Mouse (Mus musculus) bone marrow, adult 2 months (tissue): ENCODE data around the gene Bpifa2.

Experiments
- CTCF ChIP-seq: fragments of 200-500 bp; IDR thresholded peaks from 2 replicates; pipeline ENCODE4 v1.5.1; 2011; ENCODE audit warnings: low read length, control low read depth; ENCODE audit not compliant: control insufficient read depth, insufficient read depth
- POLR2A ChIP-seq: fragments of 200-500 bp; IDR thresholded peaks from 2 replicates; pipeline ENCODE4 v1.6.1; 2011; ENCODE audit warnings: low read depth, mild to moderate bottlenecking, control low read depth, low read length, borderline replicate concordance; ENCODE audit not compliant: control insufficient read depth

DNA sequence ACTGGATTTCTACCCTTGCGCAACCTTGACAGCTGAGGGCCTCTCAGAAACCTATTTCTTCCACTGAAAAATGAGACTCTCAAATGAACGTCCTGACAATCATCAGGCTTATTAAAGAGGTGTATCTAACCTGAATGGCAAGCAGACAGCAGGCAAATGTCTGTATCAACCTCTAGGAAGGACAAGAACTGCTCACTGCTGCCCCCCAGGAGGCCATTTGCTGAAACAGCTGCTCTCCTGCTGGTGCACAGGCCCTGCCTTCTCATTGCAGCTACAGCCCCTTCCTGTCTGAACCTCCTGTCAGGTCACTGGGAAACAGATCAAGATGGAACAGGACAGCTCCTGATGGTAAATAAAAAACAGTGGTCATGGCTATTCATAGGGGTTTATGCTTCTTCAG lies 1.7 kb upstream of the Bpifa2 start:
- TF ChIP-seq CTCF: no peak
- TF ChIP-seq POLR2A: no peak
